Mouse (Mus musculus): ENCODE measurements around the gene Vrk1. TPM values are rescaled to one million over a fixed set of nuclear protein-coding genes. Genes with fewer than 3 reads are reported as not detected.

Gene Vrk1
- polyA plus RNA-seq, 1 experiment, result 15.8 TPM

DNA sequence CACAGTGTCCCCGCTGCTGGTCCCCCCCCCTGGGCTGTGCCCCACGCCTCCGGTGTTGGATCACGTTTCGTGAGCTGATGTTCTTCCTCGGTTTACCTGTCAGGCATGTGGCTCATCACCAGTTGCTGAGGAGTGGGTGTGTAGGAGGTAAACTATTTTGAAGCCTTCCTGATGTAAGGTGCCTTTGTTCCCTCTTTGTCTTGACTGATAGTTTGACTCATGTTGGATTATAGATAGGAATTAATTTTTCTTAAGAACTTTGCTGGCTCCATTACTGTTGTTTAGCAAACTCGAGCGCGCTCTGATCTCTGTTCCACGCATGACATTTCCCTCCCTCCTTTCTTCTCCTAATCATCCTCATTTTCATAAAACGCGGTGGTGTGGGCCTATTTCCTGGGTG is 74.1 kb downstream of the Vrk1 start:
- no peaks in the 10 kb centered on the region for H3K4me1 ChIP-seq (replicated peaks; ENCODE audit: control insufficient read depth, insufficient read depth, low read length)
- WGBS, result 91% methylated on average over 12 of the region's 12 CpGs
- no peak for DNase-seq
- no peak overlapping the region for H3K27ac ChIP-seq (ENCODE audit: control insufficient read depth, insufficient read depth, low read length)
- no peak for TF ChIP-seq POLR2A (IDR thresholded peaks at IDR 0.05; ENCODE audit: control insufficient read depth, extremely low read depth, insufficient read depth, low read length, poor library complexity)
- TF ChIP-seq CTCF (IDR thresholded peaks at IDR 0.05; ENCODE audit: borderline replicate concordance, control insufficient read depth, extremely low read depth, insufficient read depth, low read length, poor library complexity), result no peak
- H3K36me3 ChIP-seq (ENCODE audit: control insufficient read depth, insufficient read depth, low read length), result no peaks in the 10 kb centered on the region
- H3K4me3 ChIP-seq (ENCODE audit: control insufficient read depth, insufficient read depth, low read length), result no peak overlapping the region
- H3K27me3 ChIP-seq (ENCODE audit: control insufficient read depth, insufficient read depth, low read length), result no peaks in the 10 kb centered on the region

DNA sequence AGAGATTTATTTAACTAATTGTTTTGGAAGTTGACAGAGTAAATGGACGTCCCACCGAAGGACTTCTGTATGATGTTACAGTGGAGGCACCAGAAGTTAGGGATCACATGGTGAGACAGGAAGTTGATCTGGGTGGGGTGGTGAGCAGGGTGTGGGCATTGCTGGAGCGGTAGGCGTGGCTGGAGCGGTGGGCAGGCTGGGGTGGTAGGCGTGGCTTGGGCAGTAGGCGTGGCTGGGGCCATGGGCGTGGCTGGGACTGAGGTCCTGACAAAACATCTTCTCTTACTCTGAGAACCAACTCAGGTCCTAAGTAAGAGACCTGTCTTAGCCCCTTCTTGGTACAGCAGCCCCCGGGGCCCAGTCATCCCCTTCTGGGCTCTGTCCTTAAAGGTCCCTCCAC is 84.8 kb downstream of the Vrk1 start:
- H3K27ac ChIP-seq (ENCODE audit: control insufficient read depth, insufficient read depth, low read length), result no peak overlapping the region
- WGBS, result 96% methylated on average over 9 of the region's 9 CpGs
- no peaks in the 10 kb centered on the region for H3K4me1 ChIP-seq (replicated peaks; ENCODE audit: control insufficient read depth, insufficient read depth, low read length)
- no peaks in the 10 kb centered on the region for H3K27me3 ChIP-seq (ENCODE audit: control insufficient read depth, insufficient read depth, low read length)
- TF ChIP-seq CTCF (IDR thresholded peaks at IDR 0.05; ENCODE audit: borderline replicate concordance, control insufficient read depth, extremely low read depth, insufficient read depth, low read length, poor library complexity) (no peak), POLR2A (IDR thresholded peaks at IDR 0.05; ENCODE audit: control insufficient read depth, extremely low read depth, insufficient read depth, low read length, poor library complexity) (no peak)
- no peaks in the 10 kb centered on the region for H3K36me3 ChIP-seq (ENCODE audit: control insufficient read depth, insufficient read depth, low read length)
- no peak overlapping the region for H3K4me3 ChIP-seq (ENCODE audit: control insufficient read depth, insufficient read depth, low read length)
- DNase-seq, result no peak

DNA sequence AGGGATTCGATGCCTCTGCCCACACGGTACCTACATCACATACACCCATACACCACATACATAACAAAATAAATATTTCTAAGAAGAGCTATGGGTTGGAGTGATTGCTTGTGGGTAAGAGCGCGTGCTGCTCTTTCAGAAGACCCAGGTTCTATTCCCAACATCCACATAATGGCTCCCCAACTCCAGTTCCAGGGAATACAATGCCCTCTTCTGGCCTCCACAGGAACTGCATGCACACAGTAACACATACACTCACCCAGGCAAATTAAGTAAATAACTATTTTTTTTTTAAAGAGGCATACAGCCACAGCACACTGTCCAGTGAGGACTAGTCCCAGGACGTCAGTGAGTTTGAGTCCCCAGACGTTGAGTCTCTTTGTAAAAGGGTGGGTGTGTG is 92.0 kb downstream of the Vrk1 start:
- H3K27me3 ChIP-seq (ENCODE audit: control insufficient read depth, insufficient read depth, low read length), result no peaks in the 10 kb centered on the region
- H3K36me3 ChIP-seq (ENCODE audit: control insufficient read depth, insufficient read depth, low read length), result no peaks in the 10 kb centered on the region
- H3K4me1 ChIP-seq (replicated peaks; ENCODE audit: control insufficient read depth, insufficient read depth, low read length), result no peaks in the 10 kb centered on the region
- WGBS, result 98% methylated on average over 6 of the region's 6 CpGs
- H3K27ac ChIP-seq (ENCODE audit: control insufficient read depth, insufficient read depth, low read length), result no peak overlapping the region
- no peak for DNase-seq
- no peak overlapping the region for H3K4me3 ChIP-seq (ENCODE audit: control insufficient read depth, insufficient read depth, low read length)
- no peak for TF ChIP-seq CTCF (IDR thresholded peaks at IDR 0.05; ENCODE audit: borderline replicate concordance, control insufficient read depth, extremely low read depth, insufficient read depth, low read length, poor library complexity)
- TF ChIP-seq POLR2A (IDR thresholded peaks at IDR 0.05; ENCODE audit: control insufficient read depth, extremely low read depth, insufficient read depth, low read length, poor library complexity), result no peak

DNA sequence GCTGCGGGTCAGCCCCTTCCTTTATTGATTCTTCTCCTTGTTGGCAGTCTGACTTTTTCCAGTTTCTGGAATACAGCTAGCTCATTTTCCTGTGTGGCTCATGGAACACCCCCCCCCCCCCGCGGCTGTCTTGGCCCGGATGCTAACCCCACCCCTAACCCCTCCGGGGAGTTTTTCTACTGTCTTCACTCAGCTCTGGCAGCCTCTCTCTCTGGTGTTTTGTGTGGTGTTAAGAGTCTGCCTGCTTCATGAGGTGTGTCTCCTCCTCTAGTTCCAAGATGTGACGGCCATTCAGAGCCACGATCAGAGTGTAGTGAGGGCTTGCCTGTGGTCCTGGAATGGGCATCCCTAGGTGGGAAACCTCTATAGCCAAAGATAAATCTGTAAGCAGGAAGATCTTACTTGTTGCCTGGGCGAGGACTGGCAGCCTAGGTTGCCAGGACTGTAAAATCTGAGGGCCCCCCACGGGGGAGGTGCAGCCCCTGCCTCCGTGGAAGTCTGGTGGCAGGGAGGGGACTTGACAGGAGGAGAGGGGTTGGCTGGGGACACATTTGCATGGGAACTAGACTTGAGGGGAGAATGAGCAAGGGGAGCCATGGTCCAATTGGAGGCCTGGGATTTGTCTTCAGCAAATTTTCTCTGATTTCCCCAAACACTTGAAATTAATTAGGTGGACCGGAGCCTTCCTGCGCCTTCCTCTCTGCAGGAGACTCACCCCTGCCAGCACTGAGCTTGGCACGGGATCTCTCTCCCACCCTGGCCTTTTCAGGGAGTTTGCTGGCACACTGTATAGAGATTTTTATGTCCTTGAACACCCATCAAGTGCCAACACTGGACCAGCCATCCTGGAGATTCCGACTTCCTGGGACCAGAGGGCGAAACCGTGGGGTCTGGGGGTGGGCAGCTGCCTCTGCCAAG is 93.0 kb downstream of the Vrk1 start:
- no peak overlapping the region for H3K27ac ChIP-seq (ENCODE audit: control insufficient read depth, insufficient read depth, low read length)
- no peaks in the 10 kb centered on the region for H3K36me3 ChIP-seq (ENCODE audit: control insufficient read depth, insufficient read depth, low read length)
- H3K4me1 ChIP-seq (replicated peaks; ENCODE audit: control insufficient read depth, insufficient read depth, low read length), result no peaks in the 10 kb centered on the region
- 78% methylated on average over 16 of the region's 16 CpGs for WGBS
- H3K4me3 ChIP-seq (ENCODE audit: control insufficient read depth, insufficient read depth, low read length), result no peak overlapping the region
- no peak for TF ChIP-seq POLR2A (IDR thresholded peaks at IDR 0.05; ENCODE audit: control insufficient read depth, extremely low read depth, insufficient read depth, low read length, poor library complexity)
- TF ChIP-seq CTCF (IDR thresholded peaks at IDR 0.05; ENCODE audit: borderline replicate concordance, control insufficient read depth, extremely low read depth, insufficient read depth, low read length, poor library complexity), result no peak
- no peak for DNase-seq
- no peaks in the 10 kb centered on the region for H3K27me3 ChIP-seq (ENCODE audit: control insufficient read depth, insufficient read depth, low read length)

DNA sequence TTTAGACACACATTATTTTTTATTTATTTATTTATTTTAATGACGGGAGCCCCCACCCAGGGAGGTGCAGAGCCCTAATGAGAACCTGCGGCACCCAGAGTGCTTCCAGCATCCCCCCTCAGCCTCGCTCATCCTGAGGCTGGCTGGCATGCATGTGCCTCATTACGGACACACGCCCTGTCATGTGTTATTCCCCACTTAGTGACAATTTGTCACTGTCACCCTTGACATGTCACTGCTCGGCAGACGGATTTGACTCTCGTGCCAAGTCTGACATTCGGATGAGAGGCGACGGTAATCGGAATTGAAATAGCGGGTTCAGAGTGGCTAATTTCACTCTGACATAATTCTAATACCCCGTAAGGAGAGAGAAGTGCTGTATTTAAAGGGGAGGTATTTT is 97.2 kb downstream of the Vrk1 start:
- Histone ChIP-seq H3K4me1 (replicated peaks; ENCODE audit: control insufficient read depth, insufficient read depth, low read length) (no peaks in the 10 kb centered on the region), H3K27ac (ENCODE audit: control insufficient read depth, insufficient read depth, low read length) (no peak overlapping the region), H3K36me3 (ENCODE audit: control insufficient read depth, insufficient read depth, low read length) (no peaks in the 10 kb centered on the region), H3K4me3 (ENCODE audit: control insufficient read depth, insufficient read depth, low read length) (no peak overlapping the region), H3K27me3 (ENCODE audit: control insufficient read depth, insufficient read depth, low read length) (no peaks in the 10 kb centered on the region)
- no peak for DNase-seq
- TF ChIP-seq CTCF (IDR thresholded peaks at IDR 0.05; ENCODE audit: borderline replicate concordance, control insufficient read depth, extremely low read depth, insufficient read depth, low read length, poor library complexity), result no peak
- TF ChIP-seq POLR2A (IDR thresholded peaks at IDR 0.05; ENCODE audit: control insufficient read depth, extremely low read depth, insufficient read depth, low read length, poor library complexity), result no peak
- 90% methylated on average over 14 of the region's 14 CpGs for WGBS

DNA sequence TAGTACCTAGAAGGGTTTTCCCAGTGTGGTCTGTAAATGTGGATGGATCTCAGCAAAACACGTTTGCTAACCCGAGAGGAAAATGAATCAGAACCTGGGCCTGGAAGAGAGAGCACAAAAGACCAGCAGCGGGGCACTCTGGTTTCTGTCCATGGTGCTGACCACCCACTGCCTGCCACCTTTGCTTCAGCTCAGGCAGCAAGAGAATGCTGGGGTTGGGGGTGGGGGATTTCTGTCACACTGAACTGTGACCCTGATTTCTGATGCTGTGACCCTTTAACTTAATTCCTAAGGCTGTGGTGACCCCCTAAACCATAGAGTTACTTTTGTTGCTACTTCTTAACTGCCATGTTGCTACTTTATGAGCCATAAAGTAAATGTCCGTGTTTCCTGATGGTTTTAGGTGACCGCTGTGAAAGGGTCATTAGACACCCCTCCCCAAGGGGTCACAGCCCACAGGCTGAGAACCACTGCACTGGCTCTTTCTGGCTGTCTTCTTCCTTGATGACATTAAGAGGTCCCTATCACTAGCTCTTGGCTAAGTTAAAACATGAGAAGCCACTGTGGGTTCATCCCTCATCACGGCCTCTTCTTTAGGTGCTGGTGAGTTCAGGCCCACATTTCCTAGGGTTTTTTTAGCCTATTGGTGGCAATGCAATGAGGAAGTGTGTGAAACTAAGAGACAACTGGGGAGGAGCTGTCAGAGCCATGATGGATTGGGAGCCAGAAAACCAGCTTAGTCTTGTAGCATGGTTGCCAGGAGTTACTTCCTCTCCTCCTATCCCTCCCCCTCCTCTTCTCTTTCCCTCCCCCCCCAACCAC is 105.3 kb downstream of the Vrk1 start:
- TF ChIP-seq CTCF (IDR thresholded peaks at IDR 0.05; ENCODE audit: borderline replicate concordance, control insufficient read depth, extremely low read depth, insufficient read depth, low read length, poor library complexity), result no peak
- no peak for TF ChIP-seq POLR2A (IDR thresholded peaks at IDR 0.05; ENCODE audit: control insufficient read depth, extremely low read depth, insufficient read depth, low read length, poor library complexity)
- no peaks in the 10 kb centered on the region for H3K27me3 ChIP-seq (ENCODE audit: control insufficient read depth, insufficient read depth, low read length)
- H3K4me1 ChIP-seq (replicated peaks; ENCODE audit: control insufficient read depth, insufficient read depth, low read length), result no peaks in the 10 kb centered on the region
- peak; percentile 6 for DNase-seq
- H3K36me3 ChIP-seq (ENCODE audit: control insufficient read depth, insufficient read depth, low read length), result no peaks in the 10 kb centered on the region
- WGBS, result 22% methylated on average over 6 of the region's 6 CpGs
- no peak overlapping the region for H3K4me3 ChIP-seq (ENCODE audit: control insufficient read depth, insufficient read depth, low read length)
- H3K27ac ChIP-seq (ENCODE audit: control insufficient read depth, insufficient read depth, low read length), result no peak overlapping the region

Data from thymus, adult 2 months (tissue).